Mouse (Mus musculus): ENCODE results near the gene Olfr1390. TPM values are rescaled to one million over a fixed set of nuclear protein-coding genes. Genes with fewer than 3 reads are reported as not detected.

The Olfr1390 gene
- not detected for total RNA-seq (2023)

GRCm38 (mm10) chr11:49334888-49335287, at the start of gene Olfr1390:
Gene Olfr1390 (plus strand): TSS chr11:49335188.

DNA sequence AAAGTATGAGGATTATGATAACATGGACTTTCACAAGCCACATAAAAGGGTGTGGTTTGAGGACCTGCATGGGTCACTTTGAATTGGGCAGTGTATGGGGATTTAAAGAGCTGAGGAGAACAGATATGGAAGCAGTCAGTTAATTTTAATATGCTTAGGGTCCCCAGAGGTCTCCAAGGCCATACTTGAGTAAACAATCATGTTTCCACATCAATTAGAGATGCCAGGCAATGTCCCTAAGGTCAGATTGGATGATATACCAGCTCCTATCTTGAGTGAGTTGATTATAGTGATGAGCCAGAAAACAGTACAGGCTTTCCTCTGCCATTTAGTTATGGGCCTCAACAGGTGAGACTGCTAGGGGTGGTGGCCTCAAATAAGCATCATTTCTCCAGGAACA, 30.5 kb upstream of the Olfr1390 start, which contains the start of gene Olfr10:
Gene Olfr10 (plus strand): TSS at position 301 of the 400 bp plus-strand sequence.

DNA sequence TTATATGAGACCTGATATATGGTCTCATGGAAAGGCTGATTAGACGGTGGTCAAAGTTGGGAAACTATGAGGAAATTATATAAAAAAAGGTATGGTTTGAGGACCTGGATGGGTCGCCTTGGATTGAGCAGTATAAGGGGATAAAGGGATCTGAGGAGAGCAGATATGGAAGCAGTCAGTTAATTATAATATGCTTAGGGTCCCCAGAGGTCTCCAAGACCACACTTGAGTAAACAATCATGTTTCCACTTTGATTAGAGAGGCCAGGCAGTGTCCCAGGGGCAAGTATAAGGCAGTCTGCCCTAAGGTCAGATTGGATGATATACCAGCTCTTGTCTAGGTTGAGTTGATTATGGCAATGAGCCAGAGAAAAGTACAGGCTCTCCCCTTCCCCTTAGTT, 12.5 kb upstream of the Olfr1390 start, which contains the start of gene Olfr1391:
Gene Olfr1391 (plus strand): TSS at position 301 of the 400 bp plus-strand sequence.

Other genes with a start within 250 kb of the Olfr1390 start
- gene Olfr1396, start 220.3 kb upstream of the Olfr1390 start, total RNA-seq (2023), result not detected
- not detected for gene Olfr1395, start 192.9 kb upstream of the Olfr1390 start, total RNA-seq (2023)
- not detected for gene Olfr1394, start 180.8 kb upstream of the Olfr1390 start, total RNA-seq (2023)
- gene Btnl9, start 148.0 kb upstream of the Olfr1390 start, total RNA-seq (2023), result not detected
- gene Zfp62, start 131.9 kb upstream of the Olfr1390 start, total RNA-seq (2023), result 106 TPM
- gene Mgat1, start 91.0 kb upstream of the Olfr1390 start, total RNA-seq (2023), result 46.4 TPM
- gene Olfr1393, start 56.9 kb upstream of the Olfr1390 start, total RNA-seq (2023), result 0.44 TPM
- not detected for gene Olfr1392, start 49.9 kb upstream of the Olfr1390 start, total RNA-seq (2023)
- gene Olfr10, start 30.4 kb upstream of the Olfr1390 start, total RNA-seq (2023), result not detected
- gene Olfr1391, start 12.4 kb upstream of the Olfr1390 start, total RNA-seq (2023), result not detected
- not detected for gene Olfr1389, start 87.9 kb downstream of the Olfr1390 start, total RNA-seq (2023)
- gene Olfr1388, start 101.4 kb downstream of the Olfr1390 start, total RNA-seq (2023), result not detected
- gene Olfr1387, start 120.2 kb downstream of the Olfr1390 start, total RNA-seq (2023), result not detected
- not detected for gene Olfr1386, start 129.9 kb downstream of the Olfr1390 start, total RNA-seq (2023)
- gene Olfr1385, start 153.9 kb downstream of the Olfr1390 start, total RNA-seq (2023), result not detected
- gene Olfr1384, start 171.5 kb downstream of the Olfr1390 start, total RNA-seq (2023), result not detected
- gene Olfr1383, start 184.5 kb downstream of the Olfr1390 start, total RNA-seq (2023), result not detected
- not detected for gene Olfr1382, start 193.1 kb downstream of the Olfr1390 start, total RNA-seq (2023)
- gene Olfr1381, start 208.3 kb downstream of the Olfr1390 start, total RNA-seq (2023), result not detected
- not detected for gene Olfr1380, start 221.7 kb downstream of the Olfr1390 start, total RNA-seq (2023)

All from CD4-positive naive resting alpha-beta T cell, adult 76 days (primary cell).